Mouse (Mus musculus) embryo, embryonic 9.5 days (tissue): ENCODE results near the gene Tmem33.

Experiments used
- DNase-seq: peaks from one replicate; pipeline ENCODE4 v3.0.0-alpha.2; 2017; ENCODE audit errors: extremely low spot score

Tmem33 gene

GRCm38 (mm10) chr5:67258473-67258872 is 1.9 kb upstream of the Tmem33 start:
- no peak for DNase-seq

- DNase-seq, result no peak
Measured at GRCm38 (mm10) chr5:67260159-67260530, 220 bp upstream of the Tmem33 start.

- no peak for DNase-seq
Measured at GRCm38 (mm10) chr5:67262964-67263363, 2.6 kb downstream of the Tmem33 start.

GRCm38 (mm10) chr5:67266106-67266505 is 5.7 kb downstream of the Tmem33 start:
- no peak for DNase-seq

GRCm38 (mm10) chr5:67269309-67269708 is 8.9 kb downstream of the Tmem33 start:
- DNase-seq, result no peak

- DNase-seq, result no peak
Measured at GRCm38 (mm10) chr5:67279407-67279806, 19.0 kb downstream of the Tmem33 start.

GRCm38 (mm10) chr5:67279840-67280239 is 19.5 kb downstream of the Tmem33 start:
- DNase-seq, result no peak

GRCm38 (mm10) chr5:67280400-67280799 is 20.0 kb downstream of the Tmem33 start:
- DNase-seq, result no peak

- no peak for DNase-seq
Measured at GRCm38 (mm10) chr5:67295029-67295428, 34.7 kb downstream of the Tmem33 start.

GRCm38 (mm10) chr5:67295682-67296081 is 35.3 kb downstream of the Tmem33 start:
- DNase-seq, result no peak

GRCm38 (mm10) chr5:67296171-67296570 is 35.8 kb downstream of the Tmem33 start:
- no peak for DNase-seq

GRCm38 (mm10) chr5:67297026-67297813 is 36.9 kb downstream of the Tmem33 start:
- no peak for DNase-seq

GRCm38 (mm10) chr5:67299847-67300412 is 39.6 kb downstream of the Tmem33 start:
- DNase-seq, result no peak

- DNase-seq, result no peak
Measured at GRCm38 (mm10) chr5:67300926-67301597, 40.7 kb downstream of the Tmem33 start.

- no peak for DNase-seq
Measured at GRCm38 (mm10) chr5:67301722-67302331, 41.5 kb downstream of the Tmem33 start.

- DNase-seq, result no peak
Measured at GRCm38 (mm10) chr5:67303816-67304215, 43.5 kb downstream of the Tmem33 start.

GRCm38 (mm10) chr5:67306698-67307521 is 46.5 kb downstream of the Tmem33 start, which contains the start of gene Slc30a9:
Slc30a9 (plus strand) TSS chr5:67306955.
- peak; percentile 92 for DNase-seq

GRCm38 (mm10) chr5:67307659-67308222 is 47.4 kb downstream of the Tmem33 start:
- no peak for DNase-seq

GRCm38 (mm10) chr5:67311811-67312521 is 51.6 kb downstream of the Tmem33 start:
- no peak for DNase-seq

- DNase-seq, result no peak
Measured at GRCm38 (mm10) chr5:67312522-67312851, 52.1 kb downstream of the Tmem33 start.
